Mouse (Mus musculus) left cerebral cortex, adult 6 months (tissue): Measurements from ENCODE around the gene Ilf3. TPM values are rescaled to one million over a fixed set of nuclear protein-coding genes. Genes with fewer than 3 reads are reported as not detected.

ENCODE experiments used
- long read RNA-seq, 2 experiments: library from polyadenylated mRNA; unstranded; transcript quantifications; one replicate each; pipeline ENCODE4 v2.0.0; 2019 to 2020
- polyA plus RNA-seq: library from polyadenylated mRNA; unstranded; fragments of <200 nt; fragmentation: Nextera tagmentation; gene quantifications from 2 replicates; pipeline ENCODE4 v1.2.3, GENCODE M21; 2021

Gene Ilf3
- polyA plus RNA-seq: 102 and 148 TPM in 2 replicates
- long read RNA-seq, experiment 1, transcript Ilf3-201 (20 exons, 3,549 nt): major isoform, 20 of 91 reads
- long read RNA-seq, experiment 1, partial matches to known transcripts: 43 of 91 reads
- long read RNA-seq, experiment 1, other reads (novel, unspliced or antisense): 24 of 91 reads
- long read RNA-seq, experiment 2, transcript Ilf3-201 (20 exons, 3,549 nt): major isoform, 6 of 56 reads
- long read RNA-seq, experiment 2, partial matches to known transcripts: 35 of 56 reads
- long read RNA-seq, experiment 2, other reads (novel, unspliced or antisense): 13 of 56 reads

GRCm38 (mm10) chr9:21367357-21368111, at the start of gene Ilf3:
Gene Ilf3, plus strand, starts transcription at chr9:21367871.

DNA sequence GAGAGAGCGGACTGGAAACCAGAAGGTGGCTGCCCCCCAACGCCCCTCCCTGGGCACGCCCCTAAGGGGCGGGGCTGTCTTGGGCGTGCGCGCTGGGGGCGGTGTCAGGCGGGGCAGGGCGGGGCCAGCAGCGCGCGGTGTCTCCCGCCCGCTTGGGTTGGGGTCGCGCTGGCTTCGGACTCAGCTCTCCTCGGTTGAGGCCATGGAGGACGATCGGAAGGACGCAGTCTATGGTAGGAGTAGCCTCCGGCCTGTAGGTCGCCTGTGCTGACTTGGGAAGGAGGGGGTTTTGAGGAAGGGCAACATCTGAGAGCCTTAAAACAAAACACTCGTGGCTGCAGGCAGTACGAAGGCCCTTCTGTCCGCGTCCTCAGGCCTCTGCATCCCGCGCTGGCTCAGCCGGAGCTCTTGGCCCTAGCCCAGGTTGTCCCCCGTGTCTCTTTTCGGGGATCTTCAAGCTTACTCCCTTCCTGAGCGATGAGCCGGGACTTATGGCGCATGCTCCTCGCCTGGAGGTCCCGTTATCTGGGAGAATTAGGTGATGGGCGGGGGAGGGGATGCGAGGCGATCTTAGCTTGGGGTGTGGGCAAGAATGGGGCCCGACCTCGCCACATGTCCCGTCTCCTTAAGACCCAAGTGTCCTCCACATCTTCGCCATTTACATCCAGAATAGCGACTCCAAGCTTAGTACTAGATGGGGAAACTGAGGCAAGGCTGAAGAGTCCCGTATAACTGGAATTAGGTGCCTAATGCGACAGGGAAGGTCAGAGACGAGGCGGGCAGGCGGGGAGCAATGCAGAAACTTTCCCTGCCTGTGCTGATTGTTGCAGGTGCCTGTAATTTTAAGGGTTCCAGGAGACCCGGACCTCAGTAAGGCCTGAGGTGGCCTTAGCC, 46.8 kb upstream of the Ilf3 start, which contains the start of gene Slc44a2:
Gene Slc44a2, plus strand, starts transcription at position 80 of the 894 bp plus-strand sequence.

GRCm38 (mm10) chr9:21411669-21412550, 44.2 kb downstream of the Ilf3 start, which contains the start of gene Qtrt1:
Gene Qtrt1, plus strand, starts transcription at chr9:21411837.

GRCm38 (mm10) chr9:21424631-21425555, 57.2 kb downstream of the Ilf3 start, which contains the start of gene Dnm2:
Gene Dnm2, plus strand, starts transcription at chr9:21424908.

Other genes with a start within 250 kb of the Ilf3 start
- gene Tyk2, start 236.6 kb upstream of the Ilf3 start, polyA plus RNA-seq: 2.4 and 2.9 TPM in 2 replicates
- gene Cdc37, start 217.9 kb upstream of the Ilf3 start, polyA plus RNA-seq: 167 and 170 TPM in 2 replicates
- gene Pde4a, start 202.2 kb upstream of the Ilf3 start, polyA plus RNA-seq: 29.6 and 36.5 TPM in 2 replicates
- 53.0 and 60.6 TPM in 2 replicates for gene Keap1, start 128.5 kb upstream of the Ilf3 start, polyA plus RNA-seq
- gene S1pr5, start 119.4 kb upstream of the Ilf3 start, polyA plus RNA-seq: 18.4 and 20.5 TPM in 2 replicates
- gene Atg4d, start 102.6 kb upstream of the Ilf3 start, polyA plus RNA-seq: 44.5 and 53.2 TPM in 2 replicates
- gene Kri1, start 79.9 kb upstream of the Ilf3 start, polyA plus RNA-seq: 3.8 and 3.9 TPM in 2 replicates
- 98.5 and 119 TPM in 2 replicates for gene Cdkn2d, start 76.5 kb upstream of the Ilf3 start, polyA plus RNA-seq
- 1.2 and 1.5 TPM in 2 replicates for gene Ap1m2, start 55.5 kb upstream of the Ilf3 start, polyA plus RNA-seq
- gene Slc44a2, start 47.2 kb upstream of the Ilf3 start, polyA plus RNA-seq: 15.7 and 18.2 TPM in 2 replicates
- 17.3 and 20.9 TPM in 2 replicates for gene Qtrt1, start 44.0 kb downstream of the Ilf3 start, polyA plus RNA-seq
- 19.6 and 22.0 TPM in 2 replicates for gene Dnm2, start 57.0 kb downstream of the Ilf3 start, polyA plus RNA-seq
- gene Tmed1, start 142.4 kb downstream of the Ilf3 start, polyA plus RNA-seq: 32.1 and 32.7 TPM in 2 replicates
- 0.40 and 0.46 TPM in 2 replicates for gene AB124611, start 158.3 kb downstream of the Ilf3 start, polyA plus RNA-seq
- gene Carm1, start 179.0 kb downstream of the Ilf3 start, polyA plus RNA-seq: 7.5 and 8.3 TPM in 2 replicates
- 24.4 and 31.1 TPM in 2 replicates for gene Timm29, start 224.9 kb downstream of the Ilf3 start, polyA plus RNA-seq
- 15.4 and 21.2 TPM in 2 replicates for gene Yipf2, start 225.0 kb downstream of the Ilf3 start, polyA plus RNA-seq
- gene Smarca4, start 248.3 kb downstream of the Ilf3 start, polyA plus RNA-seq: 26.0 and 26.4 TPM in 2 replicates